8 mouse cellular contexts compared by ENCODE assay signal in genomic region chr17:24689251-24690081, GRCm38 (mm10). TPM values are rescaled to one million over a fixed set of nuclear protein-coding genes. Genes with fewer than 3 reads are reported as not detected.
DNase-seq lines count a peak whose midpoint lies in the region; ATAC-seq and TF ChIP-seq lines count a peak whose summit lies in the region.

Gene Syngr3, minus strand, starts transcription at chr17:24689955.

- H3K4me2 ChIP-seq in heart, embryonic 14.5 days (ENCODE audit: low read length): peak within 1 kb of the TSS; percentile 86
- H3K4me2 ChIP-seq in embryonic facial prominence, embryonic 14.5 days (ENCODE audit: low read depth, low read length): peak within 1 kb of the TSS; percentile 92
- peak within 1 kb of the TSS; percentile 65 for H3K4me2 ChIP-seq in midbrain, postnatal 0 days (ENCODE audit: low read depth, low read length, poor library complexity, severe bottlenecking)

- TF ChIP-seq CTCF in G1E (IDR thresholded peaks at IDR 0.05; ENCODE audit: low read depth, low read length): no peak
- TF ChIP-seq CTCF in midbrain, postnatal 0 days (IDR thresholded peaks at IDR 0.05): 0 out of 2 replicates have a peak, but pooled peaks have one; percentile 15

- H3K27ac ChIP-seq in heart, embryonic 14.5 days (replicated peaks in 1 of 2; ENCODE audit: control insufficient read depth in 1 of 2, insufficient read depth in 1 of 2, low read depth in 2 of 2, low read length in 2 of 2): no peak within 1 kb of the TSS
- H3K27ac ChIP-seq in embryonic facial prominence, embryonic 14.5 days (replicated peaks; ENCODE audit: low read depth, low read length): no peak within 1 kb of the TSS
- peak within 1 kb of the TSS; percentile 89 for H3K27ac ChIP-seq in midbrain, postnatal 0 days (ENCODE audit: low read depth, low read length)

- no peaks in the 10 kb centered on the region for H3K9me3 ChIP-seq in heart, embryonic 14.5 days (ENCODE audit: control insufficient read depth, low read length)
- H3K9me3 ChIP-seq in G1E (replicated peaks): no peaks in the 10 kb centered on the region
- H3K9me3 ChIP-seq in embryonic facial prominence, embryonic 14.5 days (ENCODE audit: control insufficient read depth, low read length): no peaks in the 10 kb centered on the region
- H3K9me3 ChIP-seq in midbrain, postnatal 0 days (ENCODE audit: low read length): no peaks in the 10 kb centered on the region

- peak within 1 kb of the TSS; percentile 59 for H3K9ac ChIP-seq in heart, embryonic 14.5 days (ENCODE audit: low read length)
- peak within 1 kb of the TSS; percentile 69 for H3K9ac ChIP-seq in embryonic facial prominence, embryonic 14.5 days (ENCODE audit: low read depth, low read length)
- H3K9ac ChIP-seq in midbrain, postnatal 0 days (replicated peaks; ENCODE audit: low read length, poor library complexity, severe bottlenecking): peak within 1 kb of the TSS; percentile 93

- H3K4me1 ChIP-seq in heart, embryonic 14.5 days (ENCODE audit: control insufficient read depth in 2 of 2, insufficient read depth in 2 of 2, low read length in 2 of 2): peaks cover 6 to 16% of the 10 kb centered on the region in 2 experiments; a peak in 3 of 4 replicates
- peaks cover 57% of the 10 kb centered on the region for H3K4me1 ChIP-seq in G1E (ENCODE audit: insufficient read depth, low read depth, low read length)
- H3K4me1 ChIP-seq in embryonic facial prominence, embryonic 14.5 days (ENCODE audit: control insufficient read depth, insufficient read depth, low read length): peaks cover 9% of the 10 kb centered on the region
- peaks cover 14% of the 10 kb centered on the region for H3K4me1 ChIP-seq in midbrain, postnatal 0 days (ENCODE audit: insufficient read depth, low read length)

- peaks cover 22% of the 10 kb centered on the region for H3K36me3 ChIP-seq in heart, embryonic 14.5 days (ENCODE audit: control insufficient read depth, insufficient read depth, low read length)
- peaks cover 23% of the 10 kb centered on the region for H3K36me3 ChIP-seq in G1E (replicated peaks)
- peaks cover 19% of the 10 kb centered on the region for H3K36me3 ChIP-seq in embryonic facial prominence, embryonic 14.5 days (ENCODE audit: control insufficient read depth, insufficient read depth, low read length)
- peaks cover 23% of the 10 kb centered on the region for H3K36me3 ChIP-seq in midbrain, postnatal 0 days (ENCODE audit: insufficient read depth, low read length)

- ATAC-seq in heart, embryonic 14.5 days (ENCODE audit: insufficient number of reproducible peaks, insufficient read depth, low FRiP score, low read depth): no peak
- ATAC-seq in G1E (ENCODE audit: extremely low read depth, insufficient number of reproducible peaks, low FRiP score, poor library complexity, severe bottlenecking): no peak
- ATAC-seq in embryonic facial prominence, embryonic 14.5 days (ENCODE audit: low read depth): peak; percentile 15; the same call in 1 of the 2 replicates
- peak; percentile 76 for ATAC-seq in midbrain, postnatal 0 days (ENCODE audit: low FRiP score)

- no peak for DNase-seq in heart, adult 8-10 months (ENCODE audit: low spot score)
- DNase-seq in G1E (ENCODE audit: low spot score): no peak
- no peak for DNase-seq in embryonic facial prominence, embryonic 14.5 days (ENCODE audit: low spot score)
- DNase-seq in layer of hippocampus, postnatal 10 days (ENCODE audit: low spot score in 2 of 2): peak; percentile 30 to 68
- peak; percentile 70 for DNase-seq in midbrain, postnatal 0 days (ENCODE audit: low spot score)
- no peak for DNase-seq in spleen, adult 12 weeks (ENCODE audit: low spot score)
- DNase-seq in gastrocnemius, postnatal 4 days (ENCODE audit: low spot score in 2 of 2): no peak

- peaks cover 45% of the 10 kb centered on the region for H3K27me3 ChIP-seq in heart, embryonic 14.5 days (ENCODE audit: control insufficient read depth, insufficient read depth, low read length)
- H3K27me3 ChIP-seq in G1E (ENCODE audit: insufficient read depth, low read length): peaks cover 30% of the 10 kb centered on the region
- H3K27me3 ChIP-seq in embryonic facial prominence, embryonic 14.5 days (replicated peaks; ENCODE audit: control insufficient read depth, insufficient read depth, low read length): peaks cover 40% of the 10 kb centered on the region
- no peaks in the 10 kb centered on the region for H3K27me3 ChIP-seq in midbrain, postnatal 0 days (ENCODE audit: insufficient read depth, low read length)

- peak within 1 kb of the TSS; percentile 50 to 56 for H3K4me3 ChIP-seq in heart, embryonic 14.5 days (ENCODE audit: control insufficient read depth in 1 of 2, insufficient read depth in 1 of 2, low read depth in 1 of 2, low read length in 2 of 2)
- peak within 1 kb of the TSS; percentile 56; the same call in 1 of the 2 replicates for H3K4me3 ChIP-seq in G1E (ENCODE audit: low read depth, low read length)
- H3K4me3 ChIP-seq in embryonic facial prominence, embryonic 14.5 days (ENCODE audit: low read depth, low read length): peak within 1 kb of the TSS; percentile 55
- peak within 1 kb of the TSS; percentile 64 for H3K4me3 ChIP-seq in midbrain, postnatal 0 days (ENCODE audit: low read depth, low read length)

- WGBS in heart, embryonic 14.5 days: under 1% methylated on average over 54 of the region's 55 CpGs
- WGBS in embryonic facial prominence, embryonic 14.5 days: under 1% methylated on average over 37 of the region's 55 CpGs
- WGBS in midbrain, postnatal 0 days: 2% methylated on average over 52 of the region's 55 CpGs

RNA-seq across cellular contexts. Expression of gene Syngr3, which starts in this region (rescaled TPM):
- 0.42 and 0.69 TPM in 2 replicates for polyA plus RNA-seq in heart, embryonic 14.5 days (2014; fragmentation: Nextera tagmentation; extraction: Ambion mirVana)
- under 1 TPM in 2 of 4 experiments, not detected in 2; 0.14 to 0.24 TPM for total RNA-seq in heart, adult 8-10 months (2022)
- total RNA-seq in G1E (2014; fragmentation: Nextera tagmentation): not detected in 2 replicates
- total RNA-seq in G1E (2017): 0.17 TPM in 1 of 2 replicates, not detected in the other
- 0.08 and 0.12 TPM in 2 replicates for polyA plus RNA-seq in G1E (2012)
- 7.7 and 8.2 TPM in 2 replicates for polyA plus RNA-seq in embryonic facial prominence, embryonic 14.5 days (2014; fragmentation: Nextera tagmentation; extraction: Ambion mirVana)
- total RNA-seq in layer of hippocampus, postnatal 10 days (2021): 100 to 1,000 TPM; 211 to 212 TPM
- 330 and 376 TPM in 2 replicates for total RNA-seq in midbrain, postnatal 0 days (2014; rRNA removed)
- polyA plus RNA-seq in midbrain, postnatal 0 days (2015; fragmentation: Nextera tagmentation; extraction: Ambion mirVana): 334 and 375 TPM in 2 replicates
- under 1 TPM; 0.13 to 0.15 TPM for total RNA-seq in gastrocnemius, postnatal 4 days (2021)

Comparison
In these comparisons a context has a peak if more than half of its experiments do, and no peak if none do; other contexts are left out.
1. RNA of gene Syngr3 (total RNA-seq): 330 to 376 TPM in midbrain, postnatal 0 days and 211 to 212 TPM in layer of hippocampus, postnatal 10 days; 0.13 to 0.15 TPM in gastrocnemius, postnatal 4 days, 0.14 to 0.24 TPM in heart, adult 8-10 months and 0.17 TPM in G1E; every median in the first group is over 100 times any median in the second.
2. RNA of gene Syngr3 (polyA plus RNA-seq): 334 to 375 TPM in midbrain, postnatal 0 days; 7.7 to 8.2 TPM in embryonic facial prominence, embryonic 14.5 days, 0.42 to 0.69 TPM in heart, embryonic 14.5 days and 0.08 to 0.12 TPM in G1E; every median in the first group is over 10 times any median in the second.
3. ATAC-seq: peak in embryonic facial prominence, embryonic 14.5 days (single experiment) and midbrain, postnatal 0 days (single experiment); none in heart, embryonic 14.5 days (single experiment) and G1E (single experiment).
4. DNase-seq: peak in layer of hippocampus, postnatal 10 days (2 of 2) and midbrain, postnatal 0 days (single experiment); none in heart, adult 8-10 months (single experiment), G1E (single experiment), embryonic facial prominence, embryonic 14.5 days (single experiment), spleen, adult 12 weeks (single experiment) and gastrocnemius, postnatal 4 days (0 of 2).
5. Peak in every context shown above with its lines, with median percentiles within 50 percentile points of each other: H3K4me2 ChIP-seq, H3K4me3 ChIP-seq and H3K9ac ChIP-seq.